Mouse (Mus musculus) spleen, adult 12 weeks (tissue): ENCODE data around the gene Mipep.

Experiments used
- DNase-seq: peaks from one replicate; pipeline ENCODE4 v3.0.0; 2022; ENCODE audit warnings: low spot score

Mipep gene

DNA sequence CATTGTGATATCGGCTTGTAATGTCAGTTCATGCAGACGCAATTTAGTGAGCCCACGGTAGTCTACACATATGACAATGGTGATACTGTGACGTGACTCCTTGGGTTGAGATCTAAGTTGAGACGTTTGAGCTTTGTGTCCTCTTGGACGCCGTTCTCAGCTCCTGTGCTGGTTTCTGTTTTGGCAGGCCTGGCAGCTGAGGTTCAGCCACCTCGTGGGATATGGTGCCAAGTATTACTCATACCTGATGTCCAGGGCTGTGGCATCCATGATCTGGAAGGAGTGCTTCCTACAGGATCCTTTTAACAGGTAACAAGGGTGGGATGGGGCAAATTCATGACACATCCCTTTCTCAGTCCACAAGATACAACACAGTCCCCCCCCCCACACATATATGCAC is 87.5 kb downstream of the Mipep start:
- DNase-seq = no peak

DNA sequence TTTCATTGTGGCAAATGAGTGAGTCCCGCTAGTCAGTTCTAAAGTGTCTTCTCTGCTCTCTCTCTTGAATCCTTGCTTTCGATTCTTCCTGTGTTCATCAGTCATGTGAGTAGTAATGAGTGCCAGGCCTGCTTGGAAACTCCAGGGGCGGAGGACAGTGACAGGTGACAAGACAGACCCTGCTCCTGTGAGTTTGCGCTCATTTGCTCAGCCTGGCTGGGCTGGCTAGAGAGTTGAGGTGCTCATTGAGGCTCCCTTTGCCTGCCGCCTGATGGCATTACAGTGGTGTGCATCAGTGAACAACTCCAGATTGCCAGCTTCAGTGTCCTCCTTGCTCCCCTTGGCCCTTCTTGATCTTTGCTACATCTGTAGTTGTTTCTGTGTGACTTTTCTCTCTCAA is 97.7 kb downstream of the Mipep start:
- DNase-seq = no peak

DNA sequence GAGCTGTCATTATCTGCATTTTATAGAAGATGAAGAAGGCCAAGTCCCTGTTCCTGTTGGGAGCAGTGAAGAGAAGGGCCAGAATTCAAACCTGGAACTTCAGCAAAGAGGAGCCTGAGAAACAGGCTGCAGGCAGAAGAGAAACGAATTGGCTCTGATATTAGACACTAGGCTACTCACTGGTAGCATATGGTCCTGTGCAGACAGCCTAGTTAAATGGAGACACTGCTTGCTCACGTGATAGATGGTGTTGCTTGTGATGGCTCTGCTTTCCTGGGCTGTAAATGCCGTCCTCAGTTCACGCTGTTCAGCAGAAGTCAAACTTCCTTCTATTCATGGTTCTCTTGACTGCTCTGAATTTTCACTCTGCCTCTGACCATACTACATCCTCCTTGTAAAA is 98.3 kb downstream of the Mipep start:
- DNase-seq = no peak

DNA sequence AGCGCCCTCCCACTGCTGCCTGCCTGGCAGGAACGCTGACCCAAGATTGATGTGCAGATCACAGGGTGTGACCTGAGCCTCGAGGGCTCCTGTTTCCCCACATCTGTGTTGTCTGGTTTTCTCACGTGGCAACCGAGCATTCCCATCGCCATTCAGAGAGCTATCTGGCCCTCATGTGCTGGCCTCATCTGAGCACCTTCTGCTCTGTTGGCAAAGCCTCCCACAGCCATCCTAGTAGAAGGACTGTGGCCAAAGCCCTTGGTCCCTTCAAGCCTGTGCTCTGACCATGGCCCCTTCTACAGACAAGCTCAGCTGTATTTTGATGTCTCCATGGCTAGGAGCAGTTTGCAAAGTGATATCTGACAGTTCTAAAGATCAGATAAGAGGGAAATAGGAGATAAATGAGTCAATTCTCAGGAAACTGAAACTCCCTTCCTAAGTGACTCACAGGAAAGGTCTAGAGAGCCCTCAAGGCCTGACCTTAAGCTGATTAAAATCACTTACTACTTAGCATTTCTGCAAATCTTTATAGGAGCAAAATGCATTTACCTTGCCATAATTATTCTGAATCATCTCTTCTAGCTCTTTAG is 101.1 kb downstream of the Mipep start:
- no peak for DNase-seq

DNA sequence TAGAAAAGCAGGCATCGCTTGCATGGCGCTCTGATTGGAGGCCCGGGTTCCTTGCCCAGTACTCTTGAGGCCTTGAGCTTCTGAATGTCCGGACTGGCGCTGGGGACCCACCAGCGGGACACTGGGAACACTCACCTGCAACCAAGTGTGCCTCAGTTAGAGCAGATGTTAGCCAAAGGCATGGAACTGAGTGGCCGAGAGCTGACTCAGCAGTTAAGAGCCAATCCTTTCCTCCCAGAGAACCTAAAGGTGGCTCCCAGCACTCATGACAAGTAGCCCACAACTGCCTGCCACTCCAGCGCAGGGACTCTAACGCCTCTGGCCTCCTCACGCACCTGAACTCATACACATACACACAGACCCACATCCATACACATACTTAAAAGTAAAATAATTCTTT is 109.5 kb downstream of the Mipep start:
- DNase-seq = no peak

DNA sequence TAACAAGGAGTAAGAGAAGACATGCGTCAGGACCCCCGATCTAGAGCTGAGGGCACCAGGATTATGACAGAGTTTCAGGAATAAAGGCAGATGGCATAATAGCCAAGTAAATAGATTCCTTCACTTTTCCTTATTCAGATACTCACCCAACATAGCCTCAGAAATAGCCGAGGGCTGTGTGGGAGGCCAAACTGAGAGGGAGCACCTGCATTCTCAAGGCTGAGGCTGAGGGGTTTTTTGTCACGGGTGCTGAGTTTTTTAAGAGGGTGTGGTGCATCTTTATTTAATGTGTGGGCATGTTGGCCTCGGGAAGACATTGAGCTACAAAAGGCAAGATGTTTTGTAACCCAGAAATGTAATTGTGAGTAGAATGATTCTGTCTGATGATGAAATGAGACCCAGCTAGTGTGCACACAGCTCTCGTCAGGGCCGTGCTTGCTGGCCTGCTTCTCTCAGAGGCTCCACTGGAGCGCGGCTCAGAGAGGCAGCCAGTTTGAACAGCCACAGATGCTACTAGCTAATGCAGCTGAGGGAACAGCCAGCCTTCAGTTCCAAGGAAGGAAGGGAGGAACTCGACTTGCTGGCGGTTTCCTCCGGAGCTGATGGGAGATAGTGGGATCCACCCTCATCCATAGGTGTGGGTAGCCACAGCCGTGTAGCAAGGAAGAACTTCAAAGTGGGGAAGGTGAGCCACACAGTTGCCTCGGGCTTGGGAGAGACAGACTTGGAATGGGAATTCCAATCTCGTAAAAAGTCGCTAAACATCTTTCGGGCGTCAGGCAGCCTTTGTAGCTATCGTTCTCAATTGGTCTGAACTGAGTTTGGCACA is 111.0 kb downstream of the Mipep start:
- DNase-seq = no peak

DNA sequence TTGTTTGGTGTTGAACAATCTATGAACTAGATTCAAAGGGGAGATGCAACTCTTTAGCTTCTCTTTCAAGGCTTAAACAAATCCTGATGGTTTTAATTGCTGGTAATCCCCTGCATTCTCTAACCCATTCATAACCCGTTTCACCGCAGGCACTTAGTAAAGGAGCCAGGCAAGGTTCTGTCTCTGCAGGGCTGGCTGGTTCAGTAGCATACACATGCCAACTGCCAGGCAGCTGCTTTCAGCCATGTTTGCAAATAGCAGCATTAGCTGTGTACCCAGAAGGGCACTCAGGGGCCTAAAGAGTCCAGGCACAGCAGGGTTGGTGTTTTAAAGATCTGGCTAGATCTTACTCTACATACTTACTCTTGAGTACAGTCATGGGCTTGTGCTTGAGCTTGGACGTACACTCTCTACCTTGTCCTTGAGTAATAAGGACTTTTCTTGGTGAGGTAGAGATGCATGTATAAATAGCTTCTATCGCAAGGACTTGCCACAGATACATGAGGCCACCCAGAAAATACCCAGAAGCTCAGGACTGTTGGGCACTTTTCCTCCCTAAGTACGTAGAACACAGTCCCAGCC is 113.8 kb downstream of the Mipep start:
- no peak for DNase-seq

DNA sequence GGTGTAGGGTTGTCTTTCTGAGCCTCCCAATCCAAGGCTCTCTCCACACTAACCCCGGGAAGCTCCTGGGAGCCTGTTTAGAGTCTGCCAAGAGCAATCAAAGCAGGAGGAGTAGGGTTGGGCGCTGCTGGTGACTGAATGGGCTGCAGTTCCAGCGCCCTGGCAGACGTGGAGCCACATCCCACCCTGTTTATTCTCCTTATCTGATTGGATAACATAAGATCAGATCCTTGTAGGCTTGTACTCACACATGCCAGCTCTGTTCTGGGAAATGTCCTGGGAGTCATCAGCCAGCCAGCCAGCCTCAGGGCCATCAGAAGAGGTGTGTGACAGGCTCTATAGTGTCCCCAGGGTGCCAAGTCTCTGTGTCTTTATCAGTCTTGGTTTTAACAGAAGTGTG is 120.1 kb downstream of the Mipep start:
- no peak for DNase-seq

DNA sequence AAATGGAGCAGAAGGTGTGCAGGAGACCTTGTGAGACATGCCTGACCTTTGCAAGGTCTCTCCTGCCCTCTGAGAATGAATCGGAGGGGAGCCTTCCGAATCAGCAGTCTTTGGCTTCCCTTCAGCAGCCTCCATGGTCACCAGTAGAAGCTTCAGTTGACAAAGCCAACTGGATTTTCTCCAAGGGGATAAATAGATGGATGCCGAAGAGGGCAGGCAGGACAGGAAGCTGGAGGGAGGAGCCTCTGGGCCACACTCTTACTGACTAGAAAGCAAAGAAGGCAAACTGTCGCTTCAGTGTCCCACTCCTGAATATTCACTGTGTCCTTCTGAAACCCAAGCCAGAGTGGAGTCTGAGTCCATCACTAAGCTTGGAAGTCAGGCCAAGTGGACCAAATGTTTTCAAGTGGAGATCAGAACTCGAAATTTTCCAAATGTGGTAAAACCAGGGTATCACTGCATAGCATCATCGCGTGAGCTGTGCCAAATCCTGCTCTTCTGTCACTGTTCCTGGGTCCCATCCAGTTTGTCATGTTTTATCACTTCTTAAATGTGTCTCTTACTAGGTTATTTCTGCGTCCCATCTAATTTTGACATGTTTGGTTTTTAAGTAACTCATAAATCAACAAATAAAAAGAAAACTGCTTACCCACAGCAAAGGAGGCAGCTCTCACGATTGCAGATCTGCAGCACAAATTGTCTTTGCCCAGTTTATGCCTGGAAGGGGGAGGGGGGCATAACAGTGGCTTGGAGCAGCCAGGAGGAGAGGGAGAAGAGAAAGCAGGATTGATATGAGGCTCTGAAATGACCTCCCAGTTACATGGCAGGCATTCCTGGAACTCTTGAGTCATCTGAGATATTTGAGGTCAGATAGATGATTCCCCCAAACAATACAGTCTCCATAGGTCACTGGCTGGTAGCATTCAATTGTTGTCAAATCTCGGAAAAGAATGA is 122.3 kb downstream of the Mipep start:
- DNase-seq = no peak

DNA sequence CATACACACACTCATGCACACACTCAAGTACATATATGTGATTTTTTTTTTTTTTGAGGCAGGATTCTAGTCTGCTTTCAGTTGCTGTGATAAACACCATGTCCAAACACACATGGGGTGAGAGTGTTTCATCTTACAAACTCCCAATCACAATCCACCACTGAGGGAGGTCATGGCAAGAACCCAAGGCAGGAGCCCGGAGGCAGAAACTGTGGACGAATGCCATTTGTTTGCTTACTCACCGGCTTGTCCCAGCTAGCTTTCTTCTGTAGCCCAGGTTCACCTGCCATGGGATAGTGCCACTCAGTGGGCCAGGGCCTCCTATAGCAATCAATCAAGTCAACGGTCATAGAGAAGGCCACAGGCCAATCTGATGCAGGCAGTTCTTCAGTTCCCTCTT is 125.0 kb downstream of the Mipep start:
- no peak for DNase-seq

DNA sequence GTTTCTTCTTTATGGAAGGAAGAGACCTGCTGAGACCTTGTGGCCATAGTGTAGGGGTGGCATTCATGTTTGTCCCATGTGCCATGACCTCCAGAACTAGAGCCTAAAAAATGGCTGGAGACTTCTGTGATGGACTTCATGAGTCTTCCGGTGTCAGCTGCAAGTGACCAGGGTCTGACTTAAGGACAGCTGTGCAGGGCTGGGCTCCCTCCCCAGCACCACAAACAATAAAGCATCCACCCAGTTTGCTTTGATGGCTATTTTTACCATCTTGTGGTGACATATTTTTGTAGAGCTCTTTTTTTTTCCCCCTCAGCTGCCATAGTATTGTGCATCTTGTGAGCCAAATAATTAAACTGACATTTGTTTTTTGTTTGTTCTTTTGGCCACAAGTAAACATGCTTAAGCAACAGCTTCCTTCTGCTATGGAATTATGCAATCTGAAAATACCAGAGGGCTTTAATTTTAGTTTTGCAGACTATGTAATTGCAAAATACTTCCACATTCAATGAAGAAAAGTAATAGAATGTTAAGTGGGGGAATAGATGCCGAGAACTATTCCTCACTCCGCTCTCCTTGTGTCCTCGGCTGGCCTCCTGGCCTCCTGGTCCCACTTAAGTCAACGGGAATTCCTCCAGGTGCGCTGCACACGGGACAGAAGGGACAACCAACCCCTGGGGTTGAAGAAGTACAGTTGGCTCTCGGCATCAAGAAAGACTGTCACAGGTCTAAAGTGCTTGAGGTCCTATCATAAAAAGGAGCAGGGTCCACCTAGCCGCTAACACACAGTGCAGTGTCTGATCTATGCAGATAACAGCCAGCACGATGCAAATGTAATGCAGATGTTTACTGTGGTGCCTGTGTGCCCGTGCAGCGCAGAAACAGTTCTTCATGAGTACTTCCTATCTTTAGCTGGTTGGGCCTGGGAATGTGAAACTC is 126.4 kb downstream of the Mipep start:
- no peak for DNase-seq

DNA sequence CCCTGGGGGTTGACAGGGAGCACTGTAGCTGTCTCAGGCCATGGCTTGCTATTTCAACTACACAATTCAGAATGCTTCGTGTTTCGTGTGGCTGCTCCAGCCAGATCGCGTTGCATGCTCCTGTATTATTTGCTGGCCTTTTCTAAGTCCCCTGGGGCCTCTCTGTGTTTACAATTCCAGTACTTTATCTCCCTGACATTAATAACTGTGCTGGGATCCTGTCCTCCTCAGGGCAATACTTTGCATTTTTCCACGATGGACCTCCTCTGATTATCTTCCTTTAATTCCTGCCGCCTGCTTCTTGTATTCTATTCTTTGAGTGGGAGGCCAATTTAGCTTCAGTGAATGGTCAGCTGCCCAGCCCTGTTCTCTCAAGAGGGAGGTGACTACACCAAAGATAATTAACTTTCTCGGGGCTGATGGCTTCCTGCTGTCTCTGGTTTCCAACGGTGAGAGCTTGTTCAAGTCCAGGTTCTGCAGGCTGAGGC is 128.7 kb downstream of the Mipep start:
- DNase-seq = no peak

DNA sequence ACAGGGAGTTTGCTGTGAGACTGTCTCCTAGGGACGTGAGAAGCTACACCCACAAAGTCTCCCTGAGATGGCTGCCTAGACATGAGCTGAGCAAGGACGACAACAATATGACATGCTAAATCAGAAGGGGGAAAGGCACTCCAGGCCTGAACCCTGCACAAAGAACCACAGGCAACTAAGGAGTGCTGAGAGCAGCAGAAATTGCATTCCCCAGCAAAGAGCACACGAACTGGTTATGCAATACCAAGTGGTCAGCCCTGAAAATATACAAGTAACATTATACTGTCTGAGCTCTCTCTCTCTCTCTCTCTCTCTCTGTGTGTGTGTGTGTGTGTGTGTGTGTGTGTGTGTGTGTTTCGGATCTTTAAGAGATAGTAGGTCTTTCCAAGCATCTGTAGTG is 132.3 kb downstream of the Mipep start:
- DNase-seq = no peak

DNA sequence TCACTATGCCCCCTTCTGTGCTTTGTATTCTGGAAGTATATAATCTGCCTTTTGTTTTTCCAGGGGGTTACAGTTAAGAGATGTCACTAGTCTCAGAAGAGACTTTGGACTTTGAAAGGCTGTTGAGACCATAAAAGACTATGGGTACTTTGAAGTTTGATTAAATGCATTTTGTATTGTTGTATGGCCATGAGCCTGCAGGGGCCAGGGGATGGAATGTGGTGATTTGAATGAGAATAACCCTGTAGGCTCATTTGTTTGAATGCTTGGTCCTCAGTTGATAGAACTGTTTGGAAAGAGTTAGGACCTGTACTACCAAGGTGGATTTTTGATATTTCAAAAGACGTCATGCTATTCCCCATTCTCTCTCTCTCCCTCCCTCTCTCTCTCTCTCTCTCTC is 141.6 kb downstream of the Mipep start:
- DNase-seq = no peak

DNA sequence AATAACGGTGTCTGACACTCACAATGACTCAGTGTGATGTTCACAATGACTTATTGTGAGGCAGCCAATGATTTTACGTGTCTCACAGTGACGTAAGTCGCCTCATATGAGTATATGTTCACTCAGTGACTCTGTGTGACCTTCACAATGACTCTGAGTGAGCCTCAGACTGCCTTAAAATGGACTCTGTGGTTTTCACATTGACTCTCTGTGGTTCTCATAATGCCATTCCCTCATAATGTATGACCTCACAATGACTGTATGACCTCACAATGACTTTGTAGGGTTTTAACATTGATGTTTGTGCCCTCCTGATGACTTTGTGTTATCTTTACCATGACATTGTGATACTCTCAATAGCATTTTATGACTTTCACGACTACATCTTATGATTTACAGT is 151.3 kb downstream of the Mipep start:
- DNase-seq = no peak

DNA sequence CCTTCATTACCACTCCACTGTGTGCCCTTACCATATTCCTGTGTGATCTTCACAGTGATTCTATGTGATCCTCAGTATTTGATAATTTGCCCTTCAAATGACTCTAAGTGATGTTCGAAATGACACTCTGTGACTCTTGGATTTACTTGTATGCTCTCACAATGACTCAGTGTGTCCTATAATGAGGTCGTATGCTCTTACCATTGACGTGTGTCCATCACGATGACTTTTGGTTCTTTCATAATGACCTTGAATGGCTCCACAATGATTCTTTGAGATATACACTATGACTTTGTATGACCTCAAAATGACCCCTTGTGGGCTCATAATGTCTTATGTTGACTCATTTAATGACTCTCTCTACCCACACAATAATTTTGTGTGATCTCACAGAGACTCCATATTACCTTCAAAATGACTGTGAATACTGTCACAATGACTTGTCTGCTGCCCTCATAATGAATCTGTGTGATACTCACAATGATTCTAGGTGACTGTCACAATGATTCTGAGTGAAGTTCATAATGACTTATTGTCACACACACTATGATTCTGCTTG is 153.2 kb downstream of the Mipep start:
- DNase-seq = no peak
